Mouse (Mus musculus) lung, postnatal 25 days (tissue): Measurements from ENCODE around the gene Setdb1.
A peak's percentile ranks its signal among the peaks of the same experiment; 100 is the strongest.
"Not testable (repeated sequence)": the region's sequence is repeated elsewhere in the genome, so short reads cannot be mapped to it uniquely, and the experiment has no call there.

Source experiments
- DNase-seq: peaks from one replicate; pipeline ENCODE4 v3.0.0; 2022; ENCODE audit warnings: low spot score

Setdb1 gene

DNA sequence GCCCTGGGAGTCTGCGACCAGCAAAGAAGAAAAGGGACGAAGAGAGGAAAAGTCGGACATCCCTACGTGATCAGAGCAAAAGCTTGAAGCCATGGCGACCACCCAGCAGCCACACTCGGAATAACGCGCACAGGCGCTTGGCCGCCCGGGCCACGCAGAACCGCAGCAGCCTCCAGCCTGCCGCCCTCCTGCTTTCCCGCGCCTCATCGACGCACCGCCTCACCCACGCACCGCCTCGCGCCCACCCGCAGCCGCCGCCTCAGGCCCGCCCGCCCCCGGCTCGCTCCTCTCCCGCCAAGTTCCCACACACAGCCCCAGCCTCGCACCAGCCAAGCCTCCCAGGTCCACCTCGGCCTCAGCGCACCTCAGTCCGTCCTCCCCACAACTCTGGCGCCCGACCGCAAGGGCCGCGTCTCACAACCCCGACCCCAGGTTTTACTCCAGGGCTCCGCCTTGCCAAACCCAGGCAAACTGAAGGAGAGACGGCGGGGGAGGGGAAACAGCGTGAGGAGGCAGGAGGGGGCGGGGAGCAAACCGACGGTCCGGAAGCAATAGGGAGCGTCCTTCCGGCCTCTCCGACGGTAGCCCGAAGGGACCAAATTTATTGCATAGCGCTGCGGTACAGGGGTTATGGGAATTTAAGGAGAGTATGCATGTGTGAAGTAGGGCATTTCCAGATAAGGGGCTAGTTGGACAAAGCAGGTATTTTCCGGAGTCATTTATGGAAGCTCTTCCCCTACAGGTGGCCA is at the start of gene Setdb1:
Gene Setdb1, minus strand, starts transcription at position 502 of the 749 bp plus-strand sequence.
- DNase-seq, result peak; percentile 94

- DNase-seq, result no peak
Observed at GRCm38 (mm10) chr3:95402741-95403140, 45.7 kb upstream of the Setdb1 start, which contains the start of gene 4930558C23Rik. 4930558C23Rik (minus strand) TSS chr3:95402841.

DNA sequence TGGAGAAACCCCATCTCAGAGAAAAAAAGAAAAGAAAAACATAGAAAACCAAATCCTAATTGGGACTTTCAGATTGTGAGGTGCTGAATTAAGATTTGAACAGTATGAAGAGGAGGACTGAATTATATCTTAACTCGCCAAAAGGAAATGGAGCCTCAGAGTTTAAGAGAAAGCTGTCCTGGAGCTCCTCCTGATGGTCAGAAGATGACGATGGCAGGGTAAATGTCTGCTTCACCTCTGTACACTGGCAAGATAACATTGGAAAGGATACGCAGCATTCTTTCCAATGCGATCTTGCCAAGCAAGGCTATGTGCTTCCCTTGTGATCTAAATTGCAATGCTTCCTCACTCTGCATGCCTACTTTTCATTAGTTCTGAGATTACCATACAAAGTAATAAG is 37.4 kb upstream of the Setdb1 start:
- peak; percentile 39 for DNase-seq

- no peak for DNase-seq
Observed at GRCm38 (mm10) chr3:95385401-95386075, 28.5 kb upstream of the Setdb1 start.

DNA sequence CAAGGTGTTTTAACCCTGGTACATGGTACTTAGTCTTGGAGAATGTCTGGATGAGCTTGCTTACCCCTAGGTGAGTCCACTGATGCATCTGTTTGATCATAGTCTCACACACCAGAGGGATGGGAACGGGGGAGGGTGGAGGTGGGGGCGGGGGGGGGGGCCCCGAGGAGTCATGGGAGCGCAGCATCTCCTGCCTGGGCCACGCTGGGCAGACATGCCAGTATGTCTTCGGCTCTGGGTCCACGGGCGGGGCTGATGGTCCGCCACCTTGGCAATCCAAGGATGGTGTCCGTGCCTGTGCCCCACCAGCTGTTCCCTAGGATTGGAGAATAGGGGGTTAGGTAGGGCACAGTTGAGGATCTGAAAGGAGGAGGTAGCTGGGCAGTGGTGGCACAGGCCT is 16.2 kb upstream of the Setdb1 start:
- no peak for DNase-seq

- DNase-seq, result no peak
Observed at GRCm38 (mm10) chr3:95370101-95370500, 13.1 kb upstream of the Setdb1 start.

- DNase-seq, result not testable (repeated sequence)
Observed at GRCm38 (mm10) chr3:95360276-95360675, 3.3 kb upstream of the Setdb1 start.

- DNase-seq, result no peak
Observed at GRCm38 (mm10) chr3:95357746-95358145, 744 bp upstream of the Setdb1 start.

DNA sequence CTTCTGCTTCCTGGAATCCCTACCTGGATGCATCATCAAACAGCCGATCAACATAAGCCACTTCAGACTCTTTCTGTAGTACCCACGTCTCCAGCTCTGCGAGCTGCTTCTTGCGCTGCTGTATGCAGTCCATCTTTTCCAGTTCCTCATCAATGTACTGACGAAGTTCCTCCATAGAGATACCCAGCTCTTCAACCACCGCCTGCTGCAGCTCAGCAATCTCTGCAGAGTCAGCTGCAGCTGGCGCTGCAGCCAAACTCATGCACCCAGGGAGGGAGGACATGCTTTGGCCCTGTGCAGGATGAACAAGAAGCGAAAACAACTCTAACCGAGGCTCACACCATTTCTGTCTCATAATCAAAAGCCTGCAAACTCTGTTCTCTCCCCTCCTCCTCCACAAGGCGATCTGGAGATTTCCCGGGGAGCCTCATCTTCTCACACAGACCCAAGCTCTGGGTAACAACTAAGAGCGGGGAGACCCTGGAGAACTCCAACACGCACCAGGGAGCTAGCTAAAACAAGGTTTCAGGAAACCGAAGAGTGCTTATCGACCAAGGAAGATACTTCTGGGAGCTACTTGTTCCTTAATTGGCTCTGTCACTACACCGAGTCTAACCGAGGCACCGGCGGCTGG is 974 bp downstream of the Setdb1 start:
- DNase-seq, result not testable (repeated sequence)

DNA sequence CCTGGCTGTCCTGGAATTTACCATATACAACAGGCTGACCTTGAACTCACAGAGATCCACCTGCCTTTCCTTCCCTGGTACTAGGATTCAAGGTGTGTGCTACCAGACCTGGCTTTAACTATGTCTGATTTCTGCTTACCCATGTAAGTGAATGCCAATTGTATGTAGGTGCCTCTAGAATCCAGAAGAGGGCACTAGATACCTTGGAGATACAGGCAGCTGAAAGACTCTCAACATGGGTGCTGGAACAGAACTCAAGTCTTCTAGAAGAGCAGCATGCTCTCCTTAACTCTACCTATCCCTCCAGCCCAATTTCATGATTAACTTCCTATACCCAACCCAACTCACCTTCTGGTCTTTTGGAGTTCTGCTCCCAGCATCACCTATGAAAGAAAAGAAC is 7.5 kb downstream of the Setdb1 start:
- DNase-seq, result peak; percentile 56

GRCm38 (mm10) chr3:95348343-95348742 is 8.7 kb downstream of the Setdb1 start:
- DNase-seq, result not testable (repeated sequence)

- no peak for DNase-seq
Observed at GRCm38 (mm10) chr3:95346454-95346853, 10.5 kb downstream of the Setdb1 start.

DNA sequence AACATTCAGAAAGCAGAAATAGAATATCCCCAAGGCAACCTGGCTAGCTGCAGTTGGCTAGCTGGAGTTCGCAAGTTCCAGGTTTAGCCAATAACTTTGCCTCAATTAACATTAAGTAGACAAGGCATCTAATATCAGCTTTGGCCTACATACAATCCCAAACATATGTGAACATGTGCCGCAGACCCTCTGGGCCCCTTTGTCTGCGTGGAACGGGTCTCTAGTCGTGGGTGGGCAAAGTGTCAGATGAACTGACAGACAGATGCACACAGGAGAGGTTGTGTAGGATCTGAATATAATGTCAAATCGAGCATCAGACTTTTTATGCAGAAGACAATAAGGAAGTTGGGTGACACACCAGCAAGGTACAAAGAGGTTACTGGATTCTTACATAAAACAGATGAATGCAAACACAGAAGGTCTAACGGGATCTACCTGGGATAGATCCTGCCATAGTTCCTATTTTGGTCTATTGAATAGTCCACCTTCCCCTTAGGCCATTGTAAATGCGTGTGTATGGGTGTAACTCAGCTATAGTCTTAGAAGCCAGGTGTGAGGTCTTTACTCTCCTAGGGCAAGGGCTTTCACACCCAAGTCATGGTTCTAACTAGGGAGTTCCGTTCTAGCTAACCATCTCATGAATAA is 13.5 kb downstream of the Setdb1 start:
- DNase-seq, result not testable (repeated sequence)

GRCm38 (mm10) chr3:95338251-95338650 is 18.8 kb downstream of the Setdb1 start:
- DNase-seq, result no peak

DNA sequence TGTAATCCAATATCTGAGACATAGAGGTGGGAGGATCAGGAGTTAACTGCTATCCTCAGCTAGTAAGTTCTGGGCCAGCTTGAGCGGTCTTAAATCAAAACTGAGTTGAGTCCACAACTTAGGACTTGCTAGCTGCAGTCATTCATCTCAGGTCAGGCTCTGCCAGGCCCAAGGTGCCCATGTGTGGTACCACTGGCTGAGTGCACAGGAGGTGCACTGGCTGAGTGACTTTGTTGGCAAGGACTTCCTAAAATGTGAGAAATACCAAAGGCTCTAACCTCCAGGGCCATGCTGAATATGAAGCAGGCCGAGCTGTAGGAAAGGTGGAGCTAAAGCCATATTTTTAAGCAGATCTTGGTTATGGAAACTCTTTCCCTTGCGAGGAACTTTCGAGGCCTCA is 19.7 kb downstream of the Setdb1 start:
- DNase-seq, result no peak

- no peak for DNase-seq
Observed at GRCm38 (mm10) chr3:95331528-95331927, 25.5 kb downstream of the Setdb1 start.

DNA sequence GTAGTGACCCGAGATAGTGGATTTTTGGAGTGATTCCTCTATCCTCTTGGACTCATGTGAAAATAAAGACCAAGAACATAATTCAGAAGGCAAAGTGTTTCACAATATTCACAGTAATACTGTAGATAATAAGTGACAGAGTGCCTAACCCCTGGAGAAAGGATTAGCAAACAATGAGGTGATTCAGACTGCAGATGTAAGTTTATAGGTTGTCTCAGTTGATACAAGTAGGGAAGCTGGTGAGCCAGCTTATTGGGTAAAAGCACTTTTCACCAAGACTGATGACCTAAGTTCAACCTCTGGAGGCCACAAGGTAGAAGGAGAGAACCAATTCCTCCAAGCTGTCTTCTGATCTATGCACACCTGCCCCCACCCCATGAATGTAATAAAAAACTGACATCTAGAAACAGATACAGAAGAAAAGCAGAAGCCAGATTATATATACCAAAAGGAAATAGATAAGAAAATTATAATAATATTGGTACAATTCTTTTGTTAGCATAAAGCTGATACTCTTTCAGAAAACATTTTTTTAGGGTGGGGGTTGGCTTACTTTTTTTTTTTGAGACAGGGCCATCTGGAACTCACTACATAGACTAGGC is 28.1 kb downstream of the Setdb1 start:
- no peak for DNase-seq

- peak; percentile 27 for DNase-seq
Observed at GRCm38 (mm10) chr3:95324454-95325144, 32.4 kb downstream of the Setdb1 start.

DNA sequence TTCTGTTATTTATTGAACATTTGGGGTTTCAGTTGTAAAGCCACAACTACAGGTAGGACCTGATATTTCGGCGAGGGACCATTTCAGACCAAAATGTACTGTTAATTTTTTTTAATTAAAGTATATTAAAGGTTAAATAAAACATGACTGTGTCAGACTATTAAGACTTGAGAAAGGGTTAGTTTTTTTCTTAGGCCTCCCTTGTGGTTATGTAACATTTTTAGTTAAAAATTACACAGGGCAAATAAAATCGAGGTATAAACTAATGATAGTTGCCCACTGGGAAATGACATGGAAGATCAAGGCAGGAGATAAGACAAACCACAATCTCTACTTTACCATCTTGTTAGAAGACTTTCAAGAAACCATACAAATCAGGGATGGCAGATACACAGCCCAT is 33.6 kb downstream of the Setdb1 start:
- no peak for DNase-seq

- DNase-seq, result no peak
Observed at GRCm38 (mm10) chr3:95319701-95320625, 37.0 kb downstream of the Setdb1 start.
